Mouse (Mus musculus): Measurements from ENCODE around the gene Efl1. TPM values are rescaled to one million over a fixed set of nuclear protein-coding genes. Genes with fewer than 3 reads are reported as not detected.

Gene Efl1
- polyA plus RNA-seq, 1 experiment from 2014 or later: 21.6 TPM

DNA sequence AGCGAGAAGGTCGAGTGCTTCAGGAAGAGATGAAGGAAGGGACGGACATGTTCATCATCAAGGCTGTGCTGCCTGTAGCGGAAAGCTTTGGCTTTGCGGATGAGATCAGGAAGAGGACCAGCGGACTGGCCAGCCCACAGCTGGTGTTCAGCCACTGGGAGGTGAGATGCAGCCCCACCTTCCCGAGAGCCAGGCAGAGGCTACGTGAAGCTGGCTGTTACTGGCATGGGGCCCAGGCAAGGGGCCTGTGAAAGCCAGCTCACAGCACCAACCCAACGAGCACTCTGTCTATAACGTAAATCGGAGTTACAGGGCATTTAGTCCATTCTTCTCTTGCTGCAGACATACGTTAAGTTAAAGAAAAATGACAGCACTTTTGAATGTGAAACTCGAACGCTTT lies 124.1 kb downstream of the Efl1 start:
- H3K27me3 ChIP-seq (replicated peaks): no peaks in the 10 kb centered on the region
- 0 out of 2 replicates have a peak, but pooled peaks cover 1% of the 10 kb centered on the region for H3K36me3 ChIP-seq (replicated peaks)
- no peak overlapping the region for H3K4me3 ChIP-seq
- ATAC-seq (replicated peaks): no peak
- H3K4me1 ChIP-seq: peaks cover 22% of the 10 kb centered on the region
- no peak overlapping the region for H3K4me2 ChIP-seq
- H3K27ac ChIP-seq: no peak overlapping the region
- WGBS: 46% methylated on average over 14 of the region's 14 CpGs
- no peak overlapping the region for H3K9ac ChIP-seq
- no peaks in the 10 kb centered on the region for H3K9me3 ChIP-seq

DNA sequence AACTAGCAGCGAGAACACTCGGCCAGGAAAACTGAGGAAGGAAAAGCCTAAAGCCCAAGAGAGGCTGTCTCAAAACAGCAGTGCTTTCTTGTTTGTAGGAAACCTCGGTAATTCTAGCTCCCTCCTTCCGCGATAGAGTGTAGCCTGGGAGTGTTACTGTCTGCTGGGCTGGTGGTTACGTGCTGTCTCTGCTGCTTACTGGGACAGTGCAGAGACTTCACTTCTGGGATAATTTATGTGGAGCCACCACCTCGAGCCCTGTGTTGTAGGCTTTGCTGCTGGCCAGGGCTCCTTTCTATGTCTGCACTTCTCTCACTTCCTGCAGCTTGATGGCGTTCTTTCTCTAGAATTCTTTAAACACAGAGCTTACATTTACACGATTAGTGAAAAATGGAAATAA lies 124.7 kb downstream of the Efl1 start:
- Histone ChIP-seq H3K9ac (no peak overlapping the region), H3K36me3 (replicated peaks) (0 out of 2 replicates have a peak, but pooled peaks cover 2% of the 10 kb centered on the region), H3K4me2 (no peak overlapping the region), H3K4me1 (peaks cover 22% of the 10 kb centered on the region), H3K27ac (no peak overlapping the region), H3K4me3 (no peak overlapping the region), H3K27me3 (replicated peaks) (no peaks in the 10 kb centered on the region), H3K9me3 (no peaks in the 10 kb centered on the region)
- WGBS: 65% methylated on average over 9 of the region's 9 CpGs
- ATAC-seq (replicated peaks): no peak

DNA sequence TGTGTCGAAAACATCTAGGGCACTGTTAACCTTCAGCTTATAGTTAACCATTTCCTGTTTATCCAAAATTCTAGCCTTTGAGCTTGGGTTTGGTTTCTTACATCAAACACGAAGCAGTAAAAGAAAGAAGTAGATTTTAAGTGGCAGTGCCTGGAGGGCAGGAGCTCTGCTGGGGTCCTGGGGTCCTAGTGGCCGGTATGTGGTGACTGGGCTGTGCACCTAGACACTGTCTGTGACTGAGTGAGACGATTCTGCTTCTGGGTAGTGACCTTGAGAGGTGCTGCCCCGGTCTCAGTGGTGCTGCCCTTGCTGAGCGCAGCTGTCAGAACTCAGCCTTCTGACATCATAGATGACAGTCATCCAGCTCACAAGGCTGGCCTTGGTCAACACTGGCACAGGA lies 125.5 kb downstream of the Efl1 start:
- H3K4me2 ChIP-seq: no peak overlapping the region
- H3K27ac ChIP-seq: no peak overlapping the region
- H3K4me1 ChIP-seq: peaks cover 22% of the 10 kb centered on the region
- 84% methylated on average over 6 of the region's 6 CpGs for WGBS
- H3K9me3 ChIP-seq: no peaks in the 10 kb centered on the region
- 0 out of 2 replicates have a peak, but pooled peaks cover 2% of the 10 kb centered on the region for H3K36me3 ChIP-seq (replicated peaks)
- H3K9ac ChIP-seq: no peak overlapping the region
- ATAC-seq (replicated peaks): no peak
- H3K27me3 ChIP-seq (replicated peaks): no peaks in the 10 kb centered on the region
- no peak overlapping the region for H3K4me3 ChIP-seq

DNA sequence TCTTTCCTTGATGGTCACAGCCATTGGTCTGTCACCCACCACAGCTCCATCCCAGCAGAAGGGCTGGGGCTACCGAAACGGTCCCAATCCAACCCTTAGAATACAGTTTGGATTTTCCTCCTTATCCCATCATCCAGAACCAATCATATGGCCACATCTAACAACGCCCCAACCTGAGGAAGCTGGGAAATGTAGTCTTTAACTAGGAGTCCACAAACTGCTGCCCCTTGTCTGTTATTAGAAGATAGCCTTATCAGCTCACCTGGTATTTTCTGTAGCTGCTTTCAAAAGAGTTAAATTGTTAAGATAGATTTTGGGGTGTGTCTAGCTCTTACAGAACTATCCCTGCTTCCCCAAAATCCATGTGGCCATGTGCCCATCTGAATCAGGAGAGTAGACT lies 126.7 kb downstream of the Efl1 start:
- H3K9ac ChIP-seq: no peak overlapping the region
- no peak overlapping the region for H3K4me2 ChIP-seq
- 0 out of 2 replicates have a peak, but pooled peaks cover 2% of the 10 kb centered on the region for H3K36me3 ChIP-seq (replicated peaks)
- no peak overlapping the region for H3K4me3 ChIP-seq
- H3K27ac ChIP-seq: no peak overlapping the region
- no peak for ATAC-seq (replicated peaks)
- H3K9me3 ChIP-seq: no peaks in the 10 kb centered on the region
- no peaks in the 10 kb centered on the region for H3K27me3 ChIP-seq (replicated peaks)
- 91% methylated on average over 3 of the region's 3 CpGs for WGBS
- H3K4me1 ChIP-seq: peaks cover 16% of the 10 kb centered on the region

DNA sequence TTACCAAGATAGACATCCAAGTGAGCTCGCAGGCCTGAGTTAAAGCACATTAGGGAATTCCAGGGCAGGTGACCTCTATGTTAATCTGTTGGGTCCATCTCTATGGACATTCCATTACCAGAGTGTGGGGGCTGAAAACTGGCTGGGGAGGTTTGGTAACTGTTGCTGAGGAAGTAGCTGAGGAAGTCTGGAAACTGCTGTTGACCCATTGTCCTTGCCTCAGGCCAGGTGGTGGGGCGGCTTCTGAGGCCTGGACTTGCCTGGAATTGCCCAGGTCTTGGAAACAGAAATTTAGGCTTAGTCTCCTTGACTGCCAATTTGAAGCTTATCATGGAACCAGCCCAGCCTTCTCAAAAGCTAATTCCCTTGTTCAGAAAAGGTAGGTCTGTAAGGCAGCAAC lies 134.7 kb downstream of the Efl1 start:
- no peak overlapping the region for H3K4me2 ChIP-seq
- H3K9ac ChIP-seq: no peak overlapping the region
- WGBS: 85% methylated on average over 2 of the region's 2 CpGs
- H3K36me3 ChIP-seq (replicated peaks): no peaks in the 10 kb centered on the region
- ATAC-seq (replicated peaks): no peak
- H3K4me3 ChIP-seq: no peak overlapping the region
- no peaks in the 10 kb centered on the region for H3K4me1 ChIP-seq
- H3K27me3 ChIP-seq (replicated peaks): no peaks in the 10 kb centered on the region
- no peak overlapping the region for H3K27ac ChIP-seq
- no peaks in the 10 kb centered on the region for H3K9me3 ChIP-seq

DNA sequence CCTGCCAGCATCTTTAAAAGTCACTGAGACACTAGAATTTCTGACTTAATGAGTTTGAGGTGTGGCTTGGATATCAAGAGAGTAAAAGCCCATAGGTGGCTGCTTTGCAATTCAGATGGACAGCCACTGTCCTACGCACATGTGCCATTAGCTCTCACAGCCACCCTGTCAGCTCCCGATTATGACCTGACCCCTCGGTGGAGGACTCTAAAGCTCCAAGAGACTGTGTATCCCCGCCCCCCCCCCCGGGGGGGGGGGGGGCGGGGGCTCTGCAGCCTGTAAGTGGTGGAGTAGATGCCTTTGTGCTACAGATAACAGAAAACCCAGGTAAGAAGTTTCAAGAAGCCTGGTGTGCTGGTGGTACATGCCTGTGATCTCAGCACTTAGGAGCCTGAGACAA lies 135.3 kb downstream of the Efl1 start:
- H3K4me3 ChIP-seq: no peak overlapping the region
- H3K4me1 ChIP-seq: no peaks in the 10 kb centered on the region
- ATAC-seq (replicated peaks): no peak
- H3K9ac ChIP-seq: no peak overlapping the region
- H3K4me2 ChIP-seq: no peak overlapping the region
- no peaks in the 10 kb centered on the region for H3K9me3 ChIP-seq
- no peaks in the 10 kb centered on the region for H3K36me3 ChIP-seq (replicated peaks)
- WGBS: 53% methylated on average over 4 of the region's 6 CpGs
- H3K27me3 ChIP-seq (replicated peaks): no peaks in the 10 kb centered on the region
- no peak overlapping the region for H3K27ac ChIP-seq

DNA sequence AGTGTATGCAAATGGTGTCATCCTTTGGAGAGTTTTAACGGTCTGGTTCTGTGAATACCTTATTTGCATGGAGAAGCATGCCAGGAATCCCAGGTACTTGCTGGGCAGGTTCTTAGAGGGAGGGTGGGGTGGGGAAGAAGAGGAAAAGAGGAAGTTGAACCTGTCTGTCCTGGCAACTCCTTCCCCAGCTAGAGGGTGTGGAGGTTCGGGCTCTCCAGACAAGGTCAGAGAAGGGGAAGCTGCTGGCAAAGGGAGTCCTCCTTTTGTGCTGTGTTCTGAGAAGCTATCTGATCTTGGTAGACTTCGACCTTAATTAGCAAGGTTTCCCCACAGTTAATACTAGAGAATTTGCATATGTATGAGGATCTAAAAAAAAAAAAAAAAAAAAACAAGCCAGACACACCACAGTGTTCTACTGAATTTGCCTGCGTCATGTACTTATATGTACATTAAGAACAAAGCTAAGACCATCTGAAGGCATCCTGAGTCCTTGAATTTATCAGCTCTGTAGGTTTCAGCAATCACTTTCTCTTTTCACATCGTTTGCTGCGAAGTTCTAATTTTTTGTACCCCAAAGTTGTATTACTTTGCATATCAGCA lies 137.0 kb downstream of the Efl1 start:
- no peaks in the 10 kb centered on the region for H3K4me1 ChIP-seq
- no peak for ATAC-seq (replicated peaks)
- WGBS: 59% methylated on average over 6 of the region's 6 CpGs
- no peak overlapping the region for H3K27ac ChIP-seq
- H3K36me3 ChIP-seq (replicated peaks): no peaks in the 10 kb centered on the region
- no peaks in the 10 kb centered on the region for H3K9me3 ChIP-seq
- H3K9ac ChIP-seq: no peak overlapping the region
- H3K27me3 ChIP-seq (replicated peaks): no peaks in the 10 kb centered on the region
- no peak overlapping the region for H3K4me3 ChIP-seq
- no peak overlapping the region for H3K4me2 ChIP-seq

DNA sequence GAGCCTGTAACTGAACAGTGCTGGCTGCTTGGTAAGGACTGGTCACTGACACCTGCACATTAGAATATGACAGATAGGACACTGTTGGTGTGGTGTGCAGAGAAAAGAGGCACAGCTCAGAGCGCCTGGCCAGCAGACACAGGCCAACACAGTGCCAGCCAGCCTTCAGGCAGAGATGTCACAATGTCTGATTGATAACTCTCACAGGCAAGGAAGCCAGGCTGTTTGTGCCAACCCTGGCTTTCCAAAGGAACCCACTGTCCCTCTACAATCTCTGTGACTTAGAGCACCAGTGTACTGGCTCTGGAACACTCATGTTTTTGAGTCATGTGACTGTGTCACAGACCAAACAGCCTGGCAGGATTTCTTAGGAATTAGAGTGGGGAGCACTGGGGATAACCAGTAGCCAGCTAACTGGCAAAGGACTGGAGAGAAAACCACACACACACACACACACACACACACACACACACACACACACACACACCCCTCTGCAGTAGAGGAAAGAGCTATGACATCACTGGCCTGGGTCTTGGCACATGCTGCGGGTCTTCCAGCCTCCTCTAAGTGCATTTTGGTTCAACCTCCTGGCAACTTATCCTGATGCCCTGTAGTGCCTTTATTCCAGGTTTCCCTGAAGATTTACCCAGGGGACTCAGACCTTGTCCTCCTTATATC lies 137.7 kb downstream of the Efl1 start:
- peak; percentile 54; the same call in 1 of the 2 replicates for ATAC-seq (replicated peaks)
- WGBS: 84% methylated on average over 2 of the region's 2 CpGs

DNA sequence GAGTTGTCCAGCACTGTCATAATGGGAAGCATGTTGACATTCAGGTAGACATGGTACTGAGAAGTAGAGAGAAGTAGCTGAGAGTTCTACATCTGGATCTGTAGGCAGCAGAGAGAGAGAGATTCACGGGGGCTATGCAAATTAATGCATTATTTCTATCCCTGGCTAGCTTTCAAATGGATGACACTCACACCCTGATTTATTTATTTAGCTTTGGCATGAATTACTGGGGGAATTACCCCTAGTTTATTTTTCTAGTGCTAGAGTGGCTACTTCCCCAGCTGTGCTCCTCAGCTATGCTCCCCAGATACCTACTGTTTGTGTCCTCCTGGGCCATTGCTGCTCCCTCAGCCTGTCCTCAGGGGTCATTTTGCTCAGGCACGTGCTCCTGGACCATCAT lies 144.2 kb downstream of the Efl1 start:
- no peaks in the 10 kb centered on the region for H3K27me3 ChIP-seq (replicated peaks)
- WGBS: 60% methylated on average over 2 of the region's 2 CpGs

More for the DNA sequence above, 137.7 kb downstream of the Efl1 start:
- H3K4me2 ChIP-seq: no peak overlapping the region
- no peaks in the 10 kb centered on the region for H3K27me3 ChIP-seq (replicated peaks)
- no peak overlapping the region for H3K9ac ChIP-seq
- H3K4me3 ChIP-seq: no peak overlapping the region
- no peaks in the 10 kb centered on the region for H3K9me3 ChIP-seq
- no peaks in the 10 kb centered on the region for H3K4me1 ChIP-seq
- H3K36me3 ChIP-seq (replicated peaks): no peaks in the 10 kb centered on the region
- H3K27ac ChIP-seq: no peak overlapping the region

DNA sequence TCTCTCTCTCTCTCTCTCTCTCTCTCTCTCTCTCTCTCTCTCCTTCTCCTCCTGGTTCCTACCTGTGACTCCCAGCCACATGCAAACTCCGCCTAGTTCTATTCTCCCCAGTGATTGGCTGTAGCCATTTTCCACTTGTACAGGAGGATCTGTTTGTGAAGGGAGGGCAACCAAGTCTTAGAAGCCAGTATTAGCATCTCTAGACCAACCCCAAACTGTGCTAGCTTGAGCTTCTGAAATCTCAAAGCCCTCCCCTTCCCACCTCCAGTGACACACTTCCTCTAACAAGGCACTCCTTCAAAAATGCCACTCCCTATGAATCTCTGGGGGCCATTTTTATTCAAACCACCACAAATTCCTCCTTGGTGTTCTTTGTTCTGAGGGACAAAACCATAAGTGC lies 144.7 kb downstream of the Efl1 start:
- 82% methylated on average over 1 of the region's 1 CpGs for WGBS
- Histone ChIP-seq H3K36me3 (replicated peaks) (no peaks in the 10 kb centered on the region), H3K27ac (no peak overlapping the region), H3K27me3 (replicated peaks) (no peaks in the 10 kb centered on the region), H3K4me2 (no peak overlapping the region), H3K4me3 (no peak overlapping the region), H3K9me3 (no peaks in the 10 kb centered on the region), H3K4me1 (no peaks in the 10 kb centered on the region), H3K9ac (no peak overlapping the region)
- ATAC-seq (replicated peaks): no peak

More for the DNA sequence above, 144.2 kb downstream of the Efl1 start:
- H3K27ac ChIP-seq: no peak overlapping the region
- no peak for ATAC-seq (replicated peaks)
- H3K4me1 ChIP-seq: no peaks in the 10 kb centered on the region
- no peak overlapping the region for H3K4me3 ChIP-seq
- no peak overlapping the region for H3K4me2 ChIP-seq
- no peaks in the 10 kb centered on the region for H3K36me3 ChIP-seq (replicated peaks)
- no peak overlapping the region for H3K9ac ChIP-seq
- H3K9me3 ChIP-seq: no peaks in the 10 kb centered on the region

DNA sequence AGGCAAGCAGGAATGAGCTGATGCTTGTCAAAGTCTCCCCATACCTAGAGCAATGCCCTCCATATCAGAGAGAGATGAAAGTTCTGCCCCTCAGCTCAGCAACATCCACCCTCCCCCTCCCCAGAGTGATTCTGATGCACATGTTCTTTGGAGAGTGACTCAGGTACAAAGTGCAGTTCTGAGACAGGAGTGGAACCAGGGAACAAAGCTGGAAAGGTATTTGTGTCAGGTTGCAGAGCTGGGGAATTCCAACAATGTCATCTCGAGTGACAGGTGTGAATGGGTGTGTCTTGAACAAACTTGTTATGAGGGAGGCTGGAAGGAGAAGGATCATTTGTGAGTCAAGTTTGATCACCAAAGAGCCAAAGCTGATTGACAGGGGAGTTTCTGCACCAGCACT lies 146.1 kb downstream of the Efl1 start:
- Histone ChIP-seq H3K4me1 (no peaks in the 10 kb centered on the region), H3K9ac (no peak overlapping the region), H3K9me3 (no peaks in the 10 kb centered on the region), H3K4me3 (no peak overlapping the region), H3K27me3 (replicated peaks) (no peaks in the 10 kb centered on the region), H3K4me2 (no peak overlapping the region), H3K36me3 (replicated peaks) (no peaks in the 10 kb centered on the region), H3K27ac (no peak overlapping the region)
- ATAC-seq (replicated peaks): no peak
- 77% methylated on average over 1 of the region's 1 CpGs for WGBS

DNA sequence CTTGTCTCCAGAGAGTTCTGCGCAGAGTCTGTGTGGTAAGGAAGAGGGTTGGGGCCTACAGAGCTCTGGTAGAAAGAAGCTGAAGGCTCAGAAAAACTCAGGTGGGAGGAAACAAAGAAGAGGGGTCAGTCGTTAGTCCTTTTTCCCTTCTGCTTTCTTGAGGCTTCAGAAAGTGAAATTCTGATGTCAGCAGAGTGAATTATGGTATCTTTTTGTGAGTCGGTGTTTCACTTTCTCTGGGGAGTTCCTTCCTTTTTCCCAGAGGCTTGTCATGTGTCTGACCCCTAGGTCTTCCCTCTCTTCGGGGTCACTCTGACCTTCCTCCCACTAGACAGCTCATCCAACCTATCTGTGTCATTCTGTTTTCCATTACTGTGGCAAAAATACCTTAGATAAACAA lies 153.8 kb downstream of the Efl1 start:
- Histone ChIP-seq H3K9me3 (no peaks in the 10 kb centered on the region), H3K4me3 (no peak overlapping the region), H3K27me3 (replicated peaks) (no peaks in the 10 kb centered on the region), H3K4me1 (no peaks in the 10 kb centered on the region), H3K4me2 (no peak overlapping the region), H3K27ac (no peak overlapping the region), H3K36me3 (replicated peaks) (no peaks in the 10 kb centered on the region), H3K9ac (no peak overlapping the region)
- ATAC-seq (replicated peaks): no peak
- 71% methylated on average over 4 of the region's 4 CpGs for whole genome bisulfite sequencing

DNA sequence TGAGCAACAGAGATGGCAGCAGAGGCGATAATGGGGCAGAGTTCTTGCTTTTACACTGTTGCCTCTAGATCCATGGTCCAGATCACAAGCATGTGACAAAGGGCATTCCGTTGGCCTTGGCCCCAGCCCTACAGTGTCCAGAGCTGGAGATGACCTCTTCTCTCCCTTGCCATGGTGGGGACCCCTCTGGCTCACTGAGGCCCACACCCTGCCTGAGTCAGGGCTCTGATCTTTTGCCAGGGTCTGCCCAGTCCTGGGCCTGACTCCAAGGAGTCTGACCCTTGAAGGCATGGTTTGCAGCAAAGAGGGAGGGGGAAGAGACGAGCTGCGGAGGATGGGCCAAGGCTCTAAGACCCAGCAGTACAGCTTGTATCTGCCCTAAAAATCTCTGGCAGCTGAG lies 159.8 kb downstream of the Efl1 start:
- Histone ChIP-seq H3K9me3 (no peaks in the 10 kb centered on the region), H3K9ac (no peak overlapping the region), H3K4me1 (peaks cover 10% of the 10 kb centered on the region; the same call in 1 of the 2 replicates), H3K4me3 (no peak overlapping the region), H3K27ac (no peak overlapping the region), H3K27me3 (replicated peaks) (no peaks in the 10 kb centered on the region), H3K36me3 (replicated peaks) (no peaks in the 10 kb centered on the region), H3K4me2 (no peak overlapping the region)
- no peak for ATAC-seq (replicated peaks)
- 76% methylated on average over 4 of the region's 4 CpGs for WGBS
